ENCODE assay signal across 13 mouse cellular contexts in the genomic region with DNA sequence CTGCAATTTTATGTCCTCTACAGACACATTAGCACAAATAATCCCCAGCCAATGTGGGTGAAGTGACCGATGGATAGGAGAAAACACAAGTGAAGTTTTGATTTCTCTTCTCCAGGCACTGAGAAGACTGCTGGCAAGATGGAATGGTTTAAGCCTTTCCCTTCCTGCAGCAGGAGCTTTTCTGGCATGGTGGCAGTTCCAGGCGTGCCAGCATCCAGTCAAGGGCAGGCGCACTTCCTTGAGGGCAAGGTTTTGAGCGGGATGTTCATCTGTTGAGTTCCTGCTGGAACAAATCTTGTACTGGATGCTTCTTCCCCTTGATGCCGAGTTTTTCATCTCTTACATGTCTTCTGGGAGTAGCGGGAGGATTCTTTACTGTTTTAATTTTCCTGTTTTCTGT.
"Had no signal": no experiment of that assay in that cellular context is flagged by ENCODE, and none has a peak within 500 bp of the region (broad histone marks: within the 10 kb centered on the region; RNA-seq: fewer than 3 reads in every experiment).

No protein-coding gene starts in this region.

- H3K4me3 ChIP-seq: left cerebral cortex, adult 2 months; limb, embryonic 15.5 days; liver, embryonic 12.5 days; midbrain, embryonic 12.5 days had no signal

- H3K4me1 ChIP-seq: limb, embryonic 15.5 days; liver, embryonic 12.5 days; midbrain, embryonic 12.5 days had no signal

- H3K9ac ChIP-seq: limb, embryonic 15.5 days; liver, embryonic 12.5 days; lung, embryonic 14.5 days; midbrain, embryonic 12.5 days had no signal

- H3K4me2 ChIP-seq: limb, embryonic 15.5 days; liver, embryonic 12.5 days; lung, embryonic 14.5 days; midbrain, embryonic 12.5 days had no signal

- H3K9me3 ChIP-seq: limb, embryonic 15.5 days; liver, embryonic 12.5 days had no signal

- H3K36me3 ChIP-seq: limb, embryonic 15.5 days; liver, embryonic 12.5 days; midbrain, embryonic 12.5 days had no signal

- H3K27me3 ChIP-seq: limb, embryonic 15.5 days; liver, embryonic 12.5 days; midbrain, embryonic 12.5 days had no signal

- DNase-seq: kidney, postnatal 10 days; lung, embryonic 14.5 days; lung, postnatal 10 days; right cerebral cortex, adult 18-20 months; right cerebral cortex, postnatal 25 days; thymus, adult 18-20 months; thymus, postnatal 14 days had no signal

- ATAC-seq: liver, embryonic 12.5 days; midbrain, embryonic 16.5 days had no signal

- H3K27ac ChIP-seq: left cerebral cortex, adult 2 months; limb, embryonic 15.5 days; liver, embryonic 12.5 days; macrophage; midbrain, embryonic 12.5 days had no signal
